Mouse (Mus musculus) erythroblast, embryonic 14.5 days (primary cell): Measurements from ENCODE around the gene Fat3.

Source experiments
- GATA1 ChIP-seq: IDR thresholded peaks from 2 replicates; pipeline ENCODE4 v1.6.1; 2012; ENCODE audit warnings: low read length, inconsistent platforms, mixed read lengths
- TAL1 ChIP-seq: IDR thresholded peaks from 3 replicates; pipeline ENCODE4 v1.6.1; 2012; ENCODE audit warnings: low read length, inconsistent platforms, mixed read lengths

GRCm38 (mm10) chr9:16213324-16213723, 287.8 kb downstream of the Fat3 start:
- TF ChIP-seq TAL1 (no peak), GATA1 (no peak)
